Mouse (Mus musculus) olfactory bulb, adult 2 months (tissue): ENCODE measurements around the gene Marveld1.

Experiments
- CTCF ChIP-seq: fragments of 200-500 bp; IDR thresholded peaks from 2 replicates; pipeline ENCODE4 v1.5.1; 2012; ENCODE audit warnings: low read depth, mild to moderate bottlenecking, low read length, moderate library complexity; ENCODE audit not compliant: insufficient read depth
- POLR2A ChIP-seq: fragments of 200-500 bp; IDR thresholded peaks from 2 replicates; pipeline ENCODE4 v1.6.1; 2012; ENCODE audit warnings: mild to moderate bottlenecking, low read depth, low read length, moderate library complexity; ENCODE audit not compliant: insufficient read depth

DNA sequence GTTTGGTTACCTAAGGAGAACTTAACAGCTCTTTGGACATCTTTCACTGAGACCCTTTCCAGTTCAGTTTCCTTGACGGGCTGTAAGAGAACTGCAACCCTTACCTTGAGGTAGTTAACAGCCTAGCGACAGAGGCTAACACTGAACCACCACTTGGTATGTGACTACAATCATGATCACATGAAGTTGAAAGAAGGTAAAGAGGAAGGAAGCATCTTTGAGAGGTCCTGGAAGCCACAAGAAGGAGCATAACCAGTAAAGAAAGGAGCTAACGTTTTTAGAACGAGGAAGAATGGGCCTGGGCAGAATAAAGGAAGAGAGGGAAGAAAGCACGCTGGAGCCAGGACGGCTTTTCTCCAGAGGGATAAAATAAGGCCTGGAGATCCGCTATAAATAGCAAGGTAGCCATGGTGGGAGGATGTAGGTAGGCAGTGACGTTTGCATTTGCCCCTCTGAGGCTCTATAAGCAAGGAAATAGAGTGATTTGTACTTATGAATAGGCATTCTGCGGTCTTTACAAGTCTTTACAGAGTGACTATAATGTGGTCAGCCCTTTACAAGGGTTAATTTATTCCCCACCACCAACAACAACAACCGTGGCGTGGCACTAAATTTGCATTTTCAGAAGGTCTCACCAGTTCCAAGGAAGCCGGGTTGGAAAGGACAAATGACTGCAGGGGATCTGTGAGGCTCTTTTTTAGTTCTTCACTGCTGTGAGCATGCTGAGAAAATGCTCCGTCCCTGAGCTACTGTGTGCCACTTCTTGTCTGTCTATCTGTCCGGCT, 17.5 kb upstream of the Marveld1 start:
- TF ChIP-seq CTCF, result no peak
- TF ChIP-seq POLR2A, result no peak
